Mouse (Mus musculus) heart, postnatal 0 days (tissue): ENCODE results near the gene Prodh2. TPM values are rescaled to one million over a fixed set of nuclear protein-coding genes. Genes with fewer than 3 reads are reported as not detected.

Experiments
- ATAC-seq: fragments of 200-750 bp; cut with Nextera tagmentation; 2 replicates; pipeline ENCODE4 v1.8.0; 2017; ENCODE audit warnings: low read depth, moderate number of reproducible peaks, moderate library complexity; ENCODE audit not compliant: insufficient read depth
- DNase-seq: peaks from one replicate; pipeline ENCODE4 v3.0.0-alpha.2; 2016; ENCODE audit warnings: low spot score
- H3K27ac ChIP-seq: fragments of 300-500 bp; sonication (generic); 2 replicates; pipeline ENCODE4 v1.5.1; 2014; ENCODE audit warnings: low read depth, mild to moderate bottlenecking
- H3K27me3 ChIP-seq: fragments of 300-500 bp; sonication (generic); 2 replicates; pipeline ENCODE4 v1.6.1; 2014; ENCODE audit warnings: low read length, mixed read lengths; ENCODE audit not compliant: control insufficient read depth, insufficient read depth
- H3K36me3 ChIP-seq: fragments of 300-500 bp; sonication (generic); replicated peaks from 2 replicates; pipeline ENCODE4 v1.6.1; 2014; ENCODE audit warnings: low read length, mixed read lengths; ENCODE audit not compliant: control insufficient read depth, insufficient read depth
- H3K4me1 ChIP-seq: fragments of 300-500 bp; sonication (generic); 2 replicates; pipeline ENCODE4 v1.6.1; 2014; ENCODE audit warnings: antibody characterized with exemption; ENCODE audit not compliant: control insufficient read depth, insufficient read depth
- H3K4me2 ChIP-seq: fragments of 300-500 bp; sonication (generic); 2 replicates; pipeline ENCODE4 v1.6.1; 2014; ENCODE audit warnings: low read depth, mild to moderate bottlenecking, low read length, moderate library complexity
- H3K4me3 ChIP-seq: fragments of 300-500 bp; sonication (generic); 2 replicates; pipeline ENCODE4 v1.5.1; 2014; ENCODE audit warnings: low read depth, low read length
- H3K9ac ChIP-seq: fragments of 300-500 bp; sonication (generic); replicated peaks from 2 replicates; pipeline ENCODE4 v1.6.1; 2014; ENCODE audit warnings: low read depth, low read length, mixed read lengths
- H3K9me3 ChIP-seq: fragments of 300-500 bp; sonication (generic); replicated peaks from 2 replicates; pipeline ENCODE4 v1.6.1; 2016; ENCODE audit warnings: low read length; ENCODE audit not compliant: control insufficient read depth
- CTCF ChIP-seq: IDR thresholded peaks from 2 replicates; pipeline ENCODE4 v1.5.1; 2016; ENCODE audit warnings: antibody characterized with exemption, control low read depth, low read depth
- EP300 ChIP-seq: IDR thresholded peaks from 2 replicates; pipeline ENCODE4 v1.6.1; 2016; ENCODE audit warnings: antibody characterized with exemption, low read depth
- WGBS: fragments of 180-500 bp; shearing (Covaris S2); extraction: QIAGEN DNeasy Blood & Tissue Kit; methylation state at CpG from one replicate; pipeline ENCODE4 v1.1.7; 2014; 5-methylcytosine and 5-hydroxymethylcytosine counted together
- polyA plus RNA-seq: library from polyadenylated mRNA; unstranded; fragments of >200 nt; fragmentation: Nextera tagmentation; extraction: Ambion mirVana; gene quantifications from 2 replicates; pipeline ENCODE4 v1.2.1, GENCODE M21; 2015
- total RNA-seq: library from RNA; depleted of rRNA; stranded (reverse); fragments of >200 nt; gene quantifications from 2 replicates; pipeline ENCODE4 v1.2.3, GENCODE M21; 2014; ENCODE audit warnings: low replicate concordance

Prodh2 gene
- total and polyA plus RNA-seq, 2 experiments from 2014 or later: not detected

DNA sequence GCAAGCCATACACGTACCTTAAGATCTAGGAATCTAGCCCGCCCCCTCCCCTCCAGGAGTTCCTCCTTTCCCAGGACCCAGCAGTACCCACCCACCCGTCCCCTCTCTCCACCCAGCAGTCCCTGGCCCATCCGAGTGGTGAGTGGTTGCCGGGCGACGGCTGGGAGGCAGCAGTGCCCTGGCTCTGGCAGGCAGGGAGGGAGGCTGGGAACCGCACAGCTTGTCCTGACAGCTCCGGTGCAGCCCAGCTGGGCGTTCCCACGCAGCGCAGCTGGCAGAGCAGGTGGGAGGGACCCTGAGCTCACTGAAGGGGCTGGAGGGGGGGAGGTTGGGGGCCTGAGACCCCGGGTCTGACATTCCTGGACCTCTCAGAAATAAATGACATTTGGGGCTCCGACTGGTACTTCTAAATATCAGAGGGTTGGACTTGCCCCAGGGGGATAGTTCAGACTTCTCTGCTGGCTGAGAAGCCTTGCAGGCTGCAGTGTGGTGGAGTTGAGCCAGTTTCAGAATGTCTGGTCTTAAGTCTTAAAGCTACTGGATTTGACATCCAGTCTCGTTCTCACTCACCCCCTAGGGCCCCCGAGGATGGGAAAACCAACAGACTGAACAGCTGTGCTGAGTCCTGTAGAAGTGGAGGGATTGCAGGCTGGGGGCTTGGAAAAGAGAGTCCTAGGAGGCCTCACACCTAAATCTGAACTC, 35.6 kb upstream of the Prodh2 start, which contains the start of the genes Kirrel2 and Nphs1:
TSS of gene Kirrel2 (minus strand) at position 62 of the 702 bp plus-strand sequence.
TSS of gene Nphs1 (plus strand) at position 687 of the 702 bp plus-strand sequence.
- 0 out of 2 replicates have a peak within 1 kb of the TSS, but pooled peaks have one; percentile 5 for H3K4me2 ChIP-seq
- H3K27me3 ChIP-seq: peaks cover 92% of the 10 kb centered on the region
- no peaks in the 10 kb centered on the region for H3K9me3 ChIP-seq
- no peak within 1 kb of the TSS for H3K4me3 ChIP-seq
- ATAC-seq (no peak), DNase-seq (no peak)
- H3K27ac ChIP-seq: no peak within 1 kb of the TSS
- TF ChIP-seq EP300 (no peak), CTCF (no peak)
- H3K36me3 ChIP-seq: no peaks in the 10 kb centered on the region
- H3K9ac ChIP-seq: no peak within 1 kb of the TSS
- WGBS: 4% methylated on average over 16 of the region's 16 CpGs
- H3K4me1 ChIP-seq: no peaks in the 10 kb centered on the region

DNA sequence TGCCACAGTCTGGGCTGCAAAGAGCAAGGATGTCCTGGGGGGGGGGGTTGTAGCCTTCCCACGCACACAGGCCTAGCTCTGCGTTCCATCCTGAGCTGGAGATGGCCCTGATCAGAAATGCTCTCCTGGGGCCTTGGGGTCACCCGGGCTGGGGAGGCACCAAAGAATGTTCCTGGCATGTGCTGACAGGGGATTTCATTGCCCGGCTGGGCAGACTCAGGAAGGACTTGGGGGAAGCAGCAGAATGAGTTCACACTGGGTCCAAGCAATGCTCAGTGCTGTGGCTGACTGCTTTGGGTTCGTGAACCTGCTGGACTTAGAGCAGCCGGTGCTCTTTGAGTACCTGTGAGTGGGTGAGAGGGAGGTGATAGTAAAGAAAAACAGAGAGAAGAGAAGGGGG, 33.9 kb upstream of the Prodh2 start:
- H3K4me1 ChIP-seq: no peaks in the 10 kb centered on the region
- H3K4me2 ChIP-seq: no peak overlapping the region
- no peaks in the 10 kb centered on the region for H3K9me3 ChIP-seq
- ATAC-seq: no peak
- H3K36me3 ChIP-seq: no peaks in the 10 kb centered on the region
- peaks cover 91% of the 10 kb centered on the region for H3K27me3 ChIP-seq
- DNase-seq: no peak
- no peak overlapping the region for H3K4me3 ChIP-seq
- no peak for TF ChIP-seq CTCF
- no peak for TF ChIP-seq EP300
- 29% methylated on average over 6 of the region's 6 CpGs for WGBS
- no peak overlapping the region for H3K9ac ChIP-seq
- H3K27ac ChIP-seq: no peak overlapping the region

DNA sequence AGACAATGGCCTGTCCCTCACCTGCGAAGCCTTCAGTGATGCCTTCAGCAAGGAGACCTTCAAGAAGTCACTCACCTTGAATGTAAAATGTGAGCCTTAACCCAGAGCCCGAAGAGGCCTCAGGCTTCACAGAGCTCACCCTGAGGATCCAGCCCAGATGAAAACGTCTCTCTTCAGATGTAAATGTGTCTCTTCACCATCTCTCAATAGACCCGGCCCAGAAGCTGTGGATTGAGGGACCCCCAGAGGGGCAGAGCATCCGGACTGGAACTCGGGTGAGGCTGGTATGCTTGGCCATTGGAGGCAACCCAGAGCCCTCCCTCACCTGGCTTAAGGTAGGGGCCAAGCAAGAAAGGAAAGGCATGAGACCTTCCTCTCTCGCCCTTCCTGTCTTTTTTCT, 29.9 kb upstream of the Prodh2 start:
- TF ChIP-seq EP300: no peak
- no peak for TF ChIP-seq CTCF
- H3K4me2 ChIP-seq: no peak overlapping the region
- H3K36me3 ChIP-seq: no peaks in the 10 kb centered on the region
- 40% methylated on average over 7 of the region's 7 CpGs for WGBS
- H3K27me3 ChIP-seq: peaks cover 86% of the 10 kb centered on the region
- no peaks in the 10 kb centered on the region for H3K9me3 ChIP-seq
- H3K9ac ChIP-seq: no peak overlapping the region
- DNase-seq (no peak), ATAC-seq (no peak)
- H3K27ac ChIP-seq: no peak overlapping the region
- H3K4me3 ChIP-seq: no peak overlapping the region
- no peaks in the 10 kb centered on the region for H3K4me1 ChIP-seq

GRCm38 (mm10) chr7:30463996-30464395, 29.4 kb upstream of the Prodh2 start:
- DNase-seq (no peak), ATAC-seq (no peak)
- H3K9me3 ChIP-seq: no peaks in the 10 kb centered on the region
- 23% methylated on average over 4 of the region's 4 CpGs for WGBS
- no peak overlapping the region for H3K27ac ChIP-seq
- TF ChIP-seq CTCF (no peak), EP300 (no peak)
- no peak overlapping the region for H3K4me3 ChIP-seq
- H3K36me3 ChIP-seq: no peaks in the 10 kb centered on the region
- H3K4me1 ChIP-seq: no peaks in the 10 kb centered on the region
- H3K4me2 ChIP-seq: no peak overlapping the region
- H3K9ac ChIP-seq: no peak overlapping the region
- H3K27me3 ChIP-seq: peaks cover 82% of the 10 kb centered on the region

- WGBS: 10% methylated on average over 6 of the region's 6 CpGs
- Histone ChIP-seq H3K36me3 (no peaks in the 10 kb centered on the region), H3K27me3 (peaks cover 75% of the 10 kb centered on the region), H3K9ac (no peak overlapping the region), H3K4me2 (no peak overlapping the region), H3K9me3 (no peaks in the 10 kb centered on the region), H3K4me1 (no peaks in the 10 kb centered on the region), H3K27ac (no peak overlapping the region), H3K4me3 (no peak overlapping the region)
- TF ChIP-seq EP300 (no peak), CTCF (no peak)
- DNase-seq (no peak), ATAC-seq (no peak)
These were observed 28.6 kb upstream of the Prodh2 start for GRCm38 (mm10) chr7:30464816-30465300.
